Mouse (Mus musculus): ENCODE measurements around the gene Aplp2. TPM values are rescaled to one million over a fixed set of nuclear protein-coding genes. Genes with fewer than 3 reads are reported as not detected.

Aplp2 gene
- polyA plus RNA-seq, 1 experiment from 2014 or later = 167 TPM

DNA sequence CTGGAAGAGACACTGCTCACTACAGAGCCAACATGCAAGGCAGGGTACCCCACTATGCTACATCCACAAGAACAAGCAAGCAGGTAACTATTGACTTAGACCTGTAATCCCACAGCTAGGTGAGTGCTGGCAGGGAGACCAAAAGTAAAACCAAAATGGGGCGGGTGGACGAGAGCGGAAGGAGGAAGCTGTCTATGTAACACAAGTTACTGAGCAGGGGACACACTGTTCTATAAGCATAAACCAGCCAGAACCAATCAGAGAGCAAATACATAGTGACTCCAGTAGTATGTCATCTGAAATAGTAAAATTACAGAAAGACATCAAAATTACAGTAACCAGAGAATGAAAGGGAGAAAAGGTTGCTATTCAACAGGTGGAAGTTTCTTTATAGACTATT, 13.0 kb downstream of the Aplp2 start:
- no peaks in the 10 kb centered on the region for H3K4me1 ChIP-seq (ENCODE audit: control insufficient read depth, insufficient read depth, low read length)
- H3K9ac ChIP-seq (ENCODE audit: low read length) = no peak overlapping the region
- DNase-seq (ENCODE audit: low spot score) (no peak), ATAC-seq (ENCODE audit: insufficient number of reproducible peaks, low FRiP score, low TSS enrichment, low read depth) (no peak)
- H3K27ac ChIP-seq (replicated peaks; ENCODE audit: low read depth, low read length) = no peak overlapping the region
- H3K9me3 ChIP-seq (ENCODE audit: control insufficient read depth, low read length) = no peaks in the 10 kb centered on the region
- no peak overlapping the region for H3K4me3 ChIP-seq (ENCODE audit: low read depth, low read length)
- H3K4me2 ChIP-seq (ENCODE audit: low read depth, severe bottlenecking) = no peak overlapping the region
- H3K27me3 ChIP-seq (ENCODE audit: control insufficient read depth, insufficient read depth, low read length) = no peaks in the 10 kb centered on the region
- peaks cover 4% of the 10 kb centered on the region; the same call in 1 of the 2 replicates for H3K36me3 ChIP-seq (ENCODE audit: control insufficient read depth, insufficient read depth, low read length)
- 91% methylated on average over 3 of the region's 3 CpGs for WGBS

DNA sequence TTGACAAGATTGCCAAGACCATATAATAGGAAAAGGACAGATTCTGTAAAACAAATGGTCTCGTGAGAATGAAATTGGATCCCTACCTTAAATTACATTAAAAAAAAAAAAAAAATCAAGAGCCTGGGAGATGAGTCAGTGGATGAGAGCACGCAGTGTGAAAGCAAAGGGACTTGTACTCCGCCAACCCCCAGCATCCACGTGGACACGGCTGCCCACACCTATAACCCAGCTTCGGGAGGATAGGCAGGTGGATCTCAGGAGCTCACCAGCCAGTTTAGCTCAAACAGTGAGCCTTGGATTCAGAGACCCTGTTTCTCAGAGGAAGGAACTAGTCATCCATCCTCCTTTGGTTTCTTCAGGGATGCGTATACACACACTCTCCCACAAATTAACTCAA, 13.8 kb downstream of the Aplp2 start:
- Histone ChIP-seq H3K9me3 (ENCODE audit: control insufficient read depth, low read length) (no peaks in the 10 kb centered on the region), H3K4me3 (ENCODE audit: low read depth, low read length) (no peak overlapping the region), H3K27ac (replicated peaks; ENCODE audit: low read depth, low read length) (no peak overlapping the region), H3K27me3 (ENCODE audit: control insufficient read depth, insufficient read depth, low read length) (no peaks in the 10 kb centered on the region), H3K9ac (ENCODE audit: low read length) (no peak overlapping the region), H3K4me1 (ENCODE audit: control insufficient read depth, insufficient read depth, low read length) (no peaks in the 10 kb centered on the region), H3K36me3 (ENCODE audit: control insufficient read depth, insufficient read depth, low read length) (peaks cover 4% of the 10 kb centered on the region; the same call in 1 of the 2 replicates), H3K4me2 (ENCODE audit: low read depth, severe bottlenecking) (no peak overlapping the region)
- DNase-seq (ENCODE audit: low spot score) (no peak), ATAC-seq (ENCODE audit: insufficient number of reproducible peaks, low FRiP score, low TSS enrichment, low read depth) (no peak)
- 96% methylated on average over 7 of the region's 7 CpGs for WGBS

DNA sequence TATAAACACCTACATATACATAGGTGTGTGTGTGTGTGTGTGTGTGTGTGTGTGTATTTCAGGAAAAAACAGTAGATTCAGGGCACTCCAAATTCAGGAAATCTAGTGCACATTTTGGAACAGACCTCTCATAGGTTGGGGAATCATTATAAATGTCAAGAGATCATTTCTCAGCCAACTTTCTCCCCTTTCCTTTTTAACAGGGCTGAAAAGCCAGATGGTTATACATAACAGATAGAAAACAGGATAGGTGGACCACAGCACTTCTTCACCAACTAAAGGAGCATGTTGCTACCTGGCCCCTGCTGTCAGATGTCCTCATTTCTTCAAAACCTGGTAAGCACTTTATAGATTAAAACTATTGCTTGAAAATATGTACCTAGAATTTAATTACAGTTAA, 14.9 kb downstream of the Aplp2 start:
- no peak for ATAC-seq (ENCODE audit: insufficient number of reproducible peaks, low FRiP score, low TSS enrichment, low read depth)
- Histone ChIP-seq H3K36me3 (ENCODE audit: control insufficient read depth, insufficient read depth, low read length) (peaks cover 4% of the 10 kb centered on the region; the same call in 1 of the 2 replicates), H3K9me3 (ENCODE audit: control insufficient read depth, low read length) (no peaks in the 10 kb centered on the region)

DNA sequence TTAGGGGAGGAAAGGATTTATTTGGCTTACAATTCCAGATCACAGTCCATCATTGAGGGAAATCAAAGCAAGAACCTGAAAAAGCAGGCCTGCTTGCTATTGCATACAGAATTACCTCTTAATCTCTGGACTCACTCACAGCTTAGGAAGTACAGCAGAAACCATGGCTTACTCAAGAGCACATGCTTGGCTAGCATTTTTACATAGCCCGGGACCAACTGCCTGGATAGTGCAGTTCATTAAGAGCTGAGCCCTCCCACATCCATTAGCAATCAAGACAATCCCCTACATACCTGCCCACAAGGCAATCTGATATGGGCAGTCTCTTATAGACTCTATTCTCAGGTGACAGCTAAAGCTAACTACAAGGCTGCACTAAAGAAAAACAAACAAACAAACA, 16.0 kb downstream of the Aplp2 start:
- no peak overlapping the region for H3K4me2 ChIP-seq (ENCODE audit: low read depth, severe bottlenecking)
- H3K4me1 ChIP-seq (ENCODE audit: control insufficient read depth, insufficient read depth, low read length) = no peaks in the 10 kb centered on the region
- no peaks in the 10 kb centered on the region for H3K9me3 ChIP-seq (ENCODE audit: control insufficient read depth, low read length)
- no peak overlapping the region for H3K27ac ChIP-seq (replicated peaks; ENCODE audit: low read depth, low read length)
- H3K36me3 ChIP-seq (ENCODE audit: control insufficient read depth, insufficient read depth, low read length) = peaks cover 4% of the 10 kb centered on the region; the same call in 1 of the 2 replicates
- no peak overlapping the region for H3K9ac ChIP-seq (ENCODE audit: low read length)
- no peak for ATAC-seq (ENCODE audit: insufficient number of reproducible peaks, low FRiP score, low TSS enrichment, low read depth)
- H3K27me3 ChIP-seq (ENCODE audit: control insufficient read depth, insufficient read depth, low read length) = no peaks in the 10 kb centered on the region
- WGBS = 82% methylated on average over 1 of the region's 1 CpGs
- DNase-seq (ENCODE audit: low spot score) = no peak
- H3K4me3 ChIP-seq (ENCODE audit: low read depth, low read length) = no peak overlapping the region

More for the DNA sequence above, 14.9 kb downstream of the Aplp2 start:
- no peak overlapping the region for H3K4me2 ChIP-seq (ENCODE audit: low read depth, severe bottlenecking)
- no peak overlapping the region for H3K4me3 ChIP-seq (ENCODE audit: low read depth, low read length)
- no peak for DNase-seq (ENCODE audit: low spot score)
- no peak overlapping the region for H3K27ac ChIP-seq (replicated peaks; ENCODE audit: low read depth, low read length)
- H3K27me3 ChIP-seq (ENCODE audit: control insufficient read depth, insufficient read depth, low read length) = no peaks in the 10 kb centered on the region
- H3K4me1 ChIP-seq (ENCODE audit: control insufficient read depth, insufficient read depth, low read length) = no peaks in the 10 kb centered on the region
- H3K9ac ChIP-seq (ENCODE audit: low read length) = no peak overlapping the region

DNA sequence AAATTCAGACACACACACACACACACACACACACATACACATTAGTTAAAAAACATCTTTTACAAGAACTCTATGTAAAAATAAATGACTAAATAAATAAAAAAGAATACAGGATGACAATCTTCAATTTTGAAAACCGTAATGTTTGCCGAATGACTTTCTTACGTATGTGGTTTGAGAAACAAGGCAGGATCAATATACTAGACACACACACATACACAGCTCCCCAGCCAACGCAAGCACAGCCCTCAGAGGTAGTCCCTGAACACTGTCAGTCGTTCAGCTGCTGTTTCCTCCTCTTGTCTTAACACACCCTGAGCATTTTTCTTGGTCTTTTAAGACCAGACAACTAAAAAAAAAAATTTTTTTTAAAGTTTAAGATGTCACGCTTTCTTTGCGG, 19.2 kb downstream of the Aplp2 start:
- Histone ChIP-seq H3K4me2 (ENCODE audit: low read depth, severe bottlenecking) (no peak overlapping the region), H3K36me3 (ENCODE audit: control insufficient read depth, insufficient read depth, low read length) (peaks cover 4% of the 10 kb centered on the region; the same call in 1 of the 2 replicates), H3K27ac (replicated peaks; ENCODE audit: low read depth, low read length) (no peak overlapping the region), H3K4me3 (ENCODE audit: low read depth, low read length) (no peak overlapping the region), H3K9me3 (ENCODE audit: control insufficient read depth, low read length) (no peaks in the 10 kb centered on the region), H3K4me1 (ENCODE audit: control insufficient read depth, insufficient read depth, low read length) (no peaks in the 10 kb centered on the region), H3K9ac (ENCODE audit: low read length) (no peak overlapping the region), H3K27me3 (ENCODE audit: control insufficient read depth, insufficient read depth, low read length) (no peaks in the 10 kb centered on the region)
- DNase-seq (ENCODE audit: low spot score) (no peak), ATAC-seq (ENCODE audit: insufficient number of reproducible peaks, low FRiP score, low TSS enrichment, low read depth) (no peak)
- 96% methylated on average over 7 of the region's 7 CpGs for WGBS

DNA sequence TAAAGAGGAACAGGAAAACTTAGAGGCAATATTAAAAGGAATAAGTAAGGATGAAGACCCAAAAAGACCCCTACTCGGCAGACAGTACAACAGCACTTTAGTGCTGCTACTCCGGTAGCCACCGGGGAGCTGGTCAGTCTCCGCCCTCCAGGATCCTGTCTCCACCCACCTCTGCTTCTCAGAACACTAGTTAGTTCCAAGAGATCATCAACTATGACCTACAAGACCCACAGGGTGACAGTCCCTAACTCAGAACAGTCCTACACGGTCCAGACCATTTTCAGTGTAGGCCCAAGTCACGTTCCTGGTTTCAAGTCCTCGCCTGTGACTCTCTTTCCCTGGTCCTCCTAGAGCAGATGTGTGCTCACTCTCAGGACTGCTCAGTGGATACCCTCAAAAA, 20.1 kb downstream of the Aplp2 start:
- no peak overlapping the region for H3K4me2 ChIP-seq (ENCODE audit: low read depth, severe bottlenecking)
- peaks cover 4% of the 10 kb centered on the region; the same call in 1 of the 2 replicates for H3K36me3 ChIP-seq (ENCODE audit: control insufficient read depth, insufficient read depth, low read length)
- H3K9ac ChIP-seq (ENCODE audit: low read length) = no peak overlapping the region
- DNase-seq (ENCODE audit: low spot score) (no peak), ATAC-seq (ENCODE audit: insufficient number of reproducible peaks, low FRiP score, low TSS enrichment, low read depth) (no peak)
- 61% methylated on average over 7 of the region's 7 CpGs for WGBS
- no peaks in the 10 kb centered on the region for H3K4me1 ChIP-seq (ENCODE audit: control insufficient read depth, insufficient read depth, low read length)
- no peaks in the 10 kb centered on the region for H3K27me3 ChIP-seq (ENCODE audit: control insufficient read depth, insufficient read depth, low read length)
- no peak overlapping the region for H3K27ac ChIP-seq (replicated peaks; ENCODE audit: low read depth, low read length)
- no peaks in the 10 kb centered on the region for H3K9me3 ChIP-seq (ENCODE audit: control insufficient read depth, low read length)
- no peak overlapping the region for H3K4me3 ChIP-seq (ENCODE audit: low read depth, low read length)

DNA sequence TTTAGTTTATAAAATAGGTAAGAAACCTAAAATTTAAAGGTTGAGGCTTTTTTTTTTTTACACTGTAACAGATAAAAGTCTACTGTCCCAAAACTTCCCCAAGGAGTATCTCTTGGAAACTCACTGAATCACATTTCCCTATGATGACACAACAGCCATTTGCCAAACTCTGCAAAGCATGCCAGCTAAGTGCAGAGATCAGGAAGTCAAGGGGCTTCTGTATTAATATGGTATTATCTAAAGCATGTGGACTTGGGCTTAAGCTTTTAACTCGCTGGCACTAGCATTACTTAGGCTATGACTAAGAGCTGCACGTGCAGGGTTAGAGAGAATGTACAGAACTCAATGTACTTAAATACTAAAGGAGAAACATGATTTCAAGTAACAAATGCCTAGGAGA, 22.4 kb downstream of the Aplp2 start:
- 78% methylated on average over 2 of the region's 2 CpGs for WGBS
- Histone ChIP-seq H3K27ac (replicated peaks; ENCODE audit: low read depth, low read length) (no peak overlapping the region), H3K36me3 (ENCODE audit: control insufficient read depth, insufficient read depth, low read length) (peaks cover 5% of the 10 kb centered on the region; the same call in 1 of the 2 replicates), H3K4me1 (ENCODE audit: control insufficient read depth, insufficient read depth, low read length) (no peaks in the 10 kb centered on the region), H3K4me2 (ENCODE audit: low read depth, severe bottlenecking) (no peak overlapping the region), H3K27me3 (ENCODE audit: control insufficient read depth, insufficient read depth, low read length) (no peaks in the 10 kb centered on the region), H3K9ac (ENCODE audit: low read length) (no peak overlapping the region), H3K9me3 (ENCODE audit: control insufficient read depth, low read length) (no peaks in the 10 kb centered on the region), H3K4me3 (ENCODE audit: low read depth, low read length) (no peak overlapping the region)
- ATAC-seq (ENCODE audit: insufficient number of reproducible peaks, low FRiP score, low TSS enrichment, low read depth) = no peak
- DNase-seq (ENCODE audit: low spot score) = no peak

DNA sequence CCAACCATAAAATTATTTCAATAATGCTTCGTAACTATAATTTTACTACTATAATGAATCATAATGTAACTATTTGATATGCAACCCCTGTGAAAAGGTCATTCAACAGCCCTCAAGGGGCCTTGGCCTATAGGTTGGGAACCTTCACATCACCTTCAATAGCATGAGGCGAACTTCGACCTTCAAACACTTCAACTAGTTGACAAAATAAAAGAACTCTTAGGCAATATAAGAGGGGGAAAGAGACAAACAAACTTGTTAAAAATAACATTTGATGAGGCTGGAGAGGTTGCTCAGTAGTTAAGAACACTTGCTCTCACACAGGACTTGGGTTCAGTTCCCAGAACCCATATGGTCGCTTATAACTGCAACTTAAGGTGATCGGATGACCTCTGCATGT, 27.2 kb downstream of the Aplp2 start:
- Histone ChIP-seq H3K4me2 (ENCODE audit: low read depth, severe bottlenecking) (no peak overlapping the region), H3K9ac (ENCODE audit: low read length) (no peak overlapping the region), H3K27me3 (ENCODE audit: control insufficient read depth, insufficient read depth, low read length) (no peaks in the 10 kb centered on the region), H3K9me3 (ENCODE audit: control insufficient read depth, low read length) (no peaks in the 10 kb centered on the region), H3K27ac (replicated peaks; ENCODE audit: low read depth, low read length) (no peak overlapping the region), H3K36me3 (ENCODE audit: control insufficient read depth, insufficient read depth, low read length) (peaks cover 2% of the 10 kb centered on the region; the same call in 1 of the 2 replicates), H3K4me1 (ENCODE audit: control insufficient read depth, insufficient read depth, low read length) (0 out of 2 replicates have a peak, but pooled peaks cover 6% of the 10 kb centered on the region), H3K4me3 (ENCODE audit: low read depth, low read length) (no peak overlapping the region)
- WGBS = 92% methylated on average over 5 of the region's 5 CpGs
- no peak for DNase-seq (ENCODE audit: low spot score)
- ATAC-seq (ENCODE audit: insufficient number of reproducible peaks, low FRiP score, low TSS enrichment, low read depth) = no peak

DNA sequence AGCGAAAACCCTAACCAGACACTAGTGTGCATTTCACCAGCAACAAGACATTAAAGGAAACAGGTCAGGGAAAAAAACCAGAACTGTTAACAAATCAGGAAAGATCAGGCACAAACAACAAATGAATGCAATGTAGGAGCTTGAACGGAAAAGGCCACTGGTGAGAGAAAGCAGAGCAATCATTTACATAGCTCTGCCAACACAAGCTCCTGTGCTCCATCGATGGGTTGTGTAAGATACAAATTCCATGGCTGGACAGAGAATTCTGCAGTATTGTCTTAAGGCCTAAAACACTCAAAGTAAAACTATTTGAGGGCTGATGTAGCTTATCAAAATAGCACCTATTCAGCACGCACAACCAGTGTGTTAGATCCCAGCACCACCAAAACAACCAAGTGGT, 28.6 kb downstream of the Aplp2 start:
- Histone ChIP-seq H3K4me3 (ENCODE audit: low read depth, low read length) (no peak overlapping the region), H3K27ac (replicated peaks; ENCODE audit: low read depth, low read length) (no peak overlapping the region), H3K4me1 (ENCODE audit: control insufficient read depth, insufficient read depth, low read length) (0 out of 2 replicates have a peak, but pooled peaks cover 6% of the 10 kb centered on the region), H3K9ac (ENCODE audit: low read length) (no peak overlapping the region), H3K9me3 (ENCODE audit: control insufficient read depth, low read length) (no peaks in the 10 kb centered on the region), H3K4me2 (ENCODE audit: low read depth, severe bottlenecking) (no peak overlapping the region), H3K27me3 (ENCODE audit: control insufficient read depth, insufficient read depth, low read length) (no peaks in the 10 kb centered on the region), H3K36me3 (ENCODE audit: control insufficient read depth, insufficient read depth, low read length) (peaks cover 2% of the 10 kb centered on the region; the same call in 1 of the 2 replicates)
- no peak for ATAC-seq (ENCODE audit: insufficient number of reproducible peaks, low FRiP score, low TSS enrichment, low read depth)
- WGBS = 79% methylated on average over 4 of the region's 4 CpGs
- DNase-seq (ENCODE audit: low spot score) = no peak
